Mouse (Mus musculus) midbrain, embryonic 16.5 days (tissue): ENCODE measurements around the gene Reln. TPM values are rescaled to one million over a fixed set of nuclear protein-coding genes. Genes with fewer than 3 reads are reported as not detected.

ENCODE experiments used
- ATAC-seq: fragments of 200-750 bp; cut with Nextera tagmentation; 2 replicates; pipeline ENCODE4 v1.8.0; 2017; ENCODE audit warnings: moderate TSS enrichment
- H3K27ac ChIP-seq: fragments of 300-500 bp; sonication (generic); 2 replicates; pipeline ENCODE4 v1.5.1; 2014; ENCODE audit warnings: mild to moderate bottlenecking, low read length, mixed read lengths
- H3K27me3 ChIP-seq: fragments of 300-500 bp; sonication (generic); 2 replicates; pipeline ENCODE4 v1.6.1; 2014; ENCODE audit warnings: low read depth, low read length, mixed read lengths; ENCODE audit not compliant: control insufficient read depth, insufficient read depth
- H3K36me3 ChIP-seq: fragments of 300-500 bp; sonication (generic); 2 replicates; pipeline ENCODE4 v1.6.1; 2014; ENCODE audit warnings: mild to moderate bottlenecking, low read length, moderate library complexity, mixed read lengths; ENCODE audit not compliant: control insufficient read depth, insufficient read depth
- H3K4me1 ChIP-seq: fragments of 300-500 bp; sonication (generic); 2 replicates; pipeline ENCODE4 v1.6.1; 2014; ENCODE audit warnings: mild to moderate bottlenecking, low read length, mixed read lengths; ENCODE audit not compliant: control insufficient read depth, insufficient read depth
- H3K4me2 ChIP-seq: fragments of 300-500 bp; sonication (generic); 2 replicates; pipeline ENCODE4 v1.6.1; 2014; ENCODE audit warnings: mild to moderate bottlenecking, low read length, mixed read lengths
- H3K4me3 ChIP-seq: fragments of 300-500 bp; sonication (generic); 2 replicates; pipeline ENCODE4 v1.5.1; 2014; ENCODE audit warnings: low read depth, mild to moderate bottlenecking, low read length, moderate library complexity, mixed read lengths
- H3K9ac ChIP-seq: fragments of 300-500 bp; sonication (generic); 2 replicates; pipeline ENCODE4 v1.6.1; 2014; ENCODE audit warnings: low read depth, low read length, mixed read lengths
- H3K9me3 ChIP-seq: fragments of 300-500 bp; sonication (generic); replicated peaks from 2 replicates; pipeline ENCODE4 v1.6.1; 2014; ENCODE audit warnings: mild to moderate bottlenecking, low read length, mixed read lengths; ENCODE audit not compliant: control insufficient read depth, poor library complexity, severe bottlenecking
- WGBS: fragments of 180-500 bp; shearing (Covaris S2); extraction: QIAGEN DNeasy Blood & Tissue Kit; methylation state at CpG from one replicate; pipeline ENCODE4 v1.1.7; 2014; 5-methylcytosine and 5-hydroxymethylcytosine counted together
- polyA plus RNA-seq: library from polyadenylated mRNA; unstranded; fragments of >200 nt; fragmentation: Nextera tagmentation; extraction: Ambion mirVana; gene quantifications from 2 replicates; pipeline ENCODE4 v1.2.1, GENCODE M21; 2015

Reln gene
- polyA plus RNA-seq, 1 experiment from 2014 or later = 39.5 TPM

DNA sequence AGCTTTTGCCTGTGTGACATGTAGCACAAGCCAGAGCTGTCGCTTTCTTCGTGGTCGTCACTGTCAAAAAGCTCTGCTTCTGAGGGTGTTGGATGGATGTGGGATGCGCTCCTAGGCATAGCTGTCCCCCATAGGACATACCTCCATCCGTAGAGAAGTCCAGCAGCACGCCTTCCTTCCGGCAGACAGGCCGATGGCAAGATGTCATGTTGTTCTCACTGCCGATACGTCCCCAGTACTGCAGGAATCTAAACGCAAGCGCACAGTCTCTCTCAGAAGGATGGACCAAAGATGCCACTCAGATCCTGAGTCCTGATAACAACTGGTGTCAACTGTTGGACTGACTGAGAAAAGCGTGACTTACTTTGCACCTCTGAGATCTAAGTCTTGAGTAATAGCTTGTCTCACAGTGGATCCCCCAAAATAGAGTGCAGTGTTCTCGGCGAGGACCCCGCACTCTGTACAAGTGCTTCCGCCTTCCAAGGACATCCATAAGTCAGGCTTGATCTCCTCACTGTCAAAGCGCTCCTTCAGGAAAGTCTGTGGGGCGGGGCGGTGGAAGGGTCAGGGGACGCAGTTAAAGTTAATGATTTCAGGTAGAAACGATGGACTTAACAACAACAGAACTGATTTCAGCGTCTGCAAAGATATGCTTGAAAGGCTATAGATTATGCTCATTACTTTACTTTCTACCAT, 431.5 kb downstream of the Reln start:
- WGBS = 88% methylated on average over 23 of the region's 23 CpGs
- Histone ChIP-seq H3K36me3 (no peaks in the 10 kb centered on the region), H3K4me3 (no peak overlapping the region), H3K9me3 (0 out of 2 replicates have a peak, but pooled peaks cover 2% of the 10 kb centered on the region), H3K4me1 (no peaks in the 10 kb centered on the region), H3K9ac (no peak overlapping the region), H3K27ac (no peak overlapping the region), H3K4me2 (no peak overlapping the region), H3K27me3 (no peaks in the 10 kb centered on the region)
- ATAC-seq = no peak

DNA sequence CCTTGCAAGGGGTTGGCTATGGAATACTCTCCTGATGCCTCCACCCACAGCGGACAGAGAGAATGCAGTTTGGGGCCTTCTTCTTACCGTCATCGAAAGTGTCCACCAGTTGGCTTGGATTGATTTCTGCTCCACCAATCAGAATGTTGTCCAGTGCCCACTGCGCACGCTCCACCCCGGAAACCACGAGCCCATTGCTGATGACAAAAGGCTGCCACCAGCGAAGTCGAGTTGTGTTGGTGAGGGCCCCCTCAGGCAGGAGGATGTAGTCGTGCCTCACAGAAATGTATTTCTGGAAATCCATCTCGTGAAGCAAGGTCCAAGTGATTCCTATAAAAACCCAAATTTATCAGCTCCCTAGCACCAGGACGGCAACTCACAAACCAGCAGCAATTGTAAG, 433.8 kb downstream of the Reln start:
- H3K4me1 ChIP-seq = no peaks in the 10 kb centered on the region
- no peak overlapping the region for H3K4me2 ChIP-seq
- H3K27ac ChIP-seq = no peak overlapping the region
- WGBS = 94% methylated on average over 12 of the region's 12 CpGs
- no peaks in the 10 kb centered on the region for H3K36me3 ChIP-seq
- no peaks in the 10 kb centered on the region for H3K9me3 ChIP-seq
- H3K4me3 ChIP-seq = no peak overlapping the region
- no peak for ATAC-seq
- no peak overlapping the region for H3K9ac ChIP-seq
- H3K27me3 ChIP-seq = no peaks in the 10 kb centered on the region

DNA sequence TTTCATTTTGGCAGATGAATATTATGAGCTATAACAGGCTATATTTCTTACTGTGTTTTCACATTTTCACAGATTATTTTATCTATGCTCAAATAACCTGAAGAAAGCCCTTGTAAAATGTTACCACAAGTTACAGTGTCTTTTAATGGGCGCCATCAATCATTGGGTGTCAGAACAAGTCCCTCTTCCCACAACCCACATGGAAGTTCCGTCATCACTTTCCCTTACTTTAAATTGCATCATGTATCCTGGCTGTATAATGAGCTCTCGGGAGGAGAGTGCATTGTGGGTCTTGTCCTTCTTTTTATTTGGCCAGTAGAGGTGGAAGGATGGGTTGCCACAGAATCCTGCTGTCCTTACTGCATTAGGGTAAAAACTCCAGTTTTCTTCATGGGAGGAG, 434.8 kb downstream of the Reln start:
- no peak for ATAC-seq

DNA sequence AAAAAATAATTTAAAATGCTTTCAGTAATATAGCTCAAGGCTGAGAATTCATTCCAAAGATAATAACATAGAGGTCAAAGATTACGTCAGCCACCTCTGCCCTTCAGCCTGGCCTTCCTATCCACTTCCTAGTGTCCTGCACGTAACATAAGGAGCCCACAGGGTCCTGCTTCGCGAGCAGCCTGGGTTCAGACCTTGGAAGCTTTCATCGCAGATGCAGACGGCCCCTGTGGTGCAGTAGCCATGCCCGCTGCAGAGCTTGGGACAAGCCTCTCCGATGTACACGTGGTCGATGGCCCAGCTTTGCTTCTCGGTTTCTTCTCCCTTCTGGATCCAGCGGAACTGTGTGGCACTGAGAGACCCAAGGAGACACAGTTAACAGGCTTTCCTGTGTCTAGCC, 443.1 kb downstream of the Reln start:
- Histone ChIP-seq H3K9ac (no peak overlapping the region), H3K27ac (no peak overlapping the region), H3K27me3 (no peaks in the 10 kb centered on the region), H3K36me3 (0 out of 2 replicates have a peak, but pooled peaks cover 2% of the 10 kb centered on the region), H3K4me2 (no peak overlapping the region), H3K4me3 (no peak overlapping the region), H3K4me1 (no peaks in the 10 kb centered on the region), H3K9me3 (no peaks in the 10 kb centered on the region)
- 71% methylated on average over 12 of the region's 12 CpGs for WGBS
- no peak for ATAC-seq

More for the DNA sequence above, 434.8 kb downstream of the Reln start:
- Histone ChIP-seq H3K9ac (no peak overlapping the region), H3K4me1 (no peaks in the 10 kb centered on the region), H3K27ac (no peak overlapping the region), H3K27me3 (no peaks in the 10 kb centered on the region), H3K4me3 (no peak overlapping the region), H3K36me3 (no peaks in the 10 kb centered on the region), H3K9me3 (no peaks in the 10 kb centered on the region), H3K4me2 (no peak overlapping the region)
- 95% methylated on average over 3 of the region's 3 CpGs for WGBS

DNA sequence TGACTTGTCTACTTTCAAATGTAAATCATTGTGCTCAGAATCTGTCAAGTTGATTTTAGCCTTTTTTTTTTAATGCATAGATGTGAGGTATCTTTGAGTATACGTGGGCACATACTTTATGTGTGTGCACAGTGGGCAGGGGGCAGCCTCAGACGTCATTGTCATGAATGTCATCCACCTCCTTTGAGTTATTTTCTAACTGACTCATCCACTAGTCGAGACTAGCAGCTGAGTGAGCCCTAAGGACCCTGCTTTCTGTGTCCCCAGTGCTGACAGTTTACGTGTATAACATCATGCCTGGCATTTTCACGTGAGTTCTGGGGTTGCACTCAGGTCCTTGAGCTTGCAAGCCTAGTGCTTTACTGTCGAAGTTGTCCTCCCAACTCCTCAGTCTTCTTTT, 443.6 kb downstream of the Reln start:
- WGBS = 79% methylated on average over 6 of the region's 6 CpGs

DNA sequence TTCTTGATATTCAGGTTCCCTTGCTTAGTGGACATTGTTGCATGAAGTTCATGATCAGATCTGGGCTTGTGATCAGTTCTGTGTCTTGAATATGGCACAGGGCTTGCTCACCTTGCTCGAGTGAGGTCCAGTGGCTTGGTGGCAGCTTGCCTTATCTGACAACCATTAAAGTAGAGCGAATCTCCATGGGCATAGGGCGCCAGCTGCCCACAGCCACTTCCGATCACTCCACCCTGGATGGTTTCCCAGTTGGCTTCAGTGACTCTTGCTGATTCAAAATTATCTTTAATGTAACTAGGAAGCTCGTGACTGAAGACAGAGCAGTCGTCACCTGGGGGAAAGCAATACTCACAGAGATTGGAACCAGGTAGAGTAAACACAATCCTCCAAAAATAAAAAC, 445.6 kb downstream of the Reln start:
- no peak overlapping the region for H3K27ac ChIP-seq
- no peak overlapping the region for H3K4me3 ChIP-seq
- H3K9me3 ChIP-seq = no peaks in the 10 kb centered on the region
- H3K4me2 ChIP-seq = no peak overlapping the region
- 85% methylated on average over 6 of the region's 6 CpGs for WGBS
- 0 out of 2 replicates have a peak, but pooled peaks cover 2% of the 10 kb centered on the region for H3K36me3 ChIP-seq
- no peaks in the 10 kb centered on the region for H3K4me1 ChIP-seq
- no peaks in the 10 kb centered on the region for H3K27me3 ChIP-seq
- H3K9ac ChIP-seq = no peak overlapping the region
- ATAC-seq = no peak

More for the DNA sequence above, 443.6 kb downstream of the Reln start:
- H3K4me1 ChIP-seq = no peaks in the 10 kb centered on the region
- no peak overlapping the region for H3K27ac ChIP-seq
- 0 out of 2 replicates have a peak, but pooled peaks cover 2% of the 10 kb centered on the region for H3K36me3 ChIP-seq
- no peak for ATAC-seq
- no peaks in the 10 kb centered on the region for H3K9me3 ChIP-seq
- H3K9ac ChIP-seq = no peak overlapping the region
- no peak overlapping the region for H3K4me2 ChIP-seq
- no peaks in the 10 kb centered on the region for H3K27me3 ChIP-seq
- H3K4me3 ChIP-seq = no peak overlapping the region

DNA sequence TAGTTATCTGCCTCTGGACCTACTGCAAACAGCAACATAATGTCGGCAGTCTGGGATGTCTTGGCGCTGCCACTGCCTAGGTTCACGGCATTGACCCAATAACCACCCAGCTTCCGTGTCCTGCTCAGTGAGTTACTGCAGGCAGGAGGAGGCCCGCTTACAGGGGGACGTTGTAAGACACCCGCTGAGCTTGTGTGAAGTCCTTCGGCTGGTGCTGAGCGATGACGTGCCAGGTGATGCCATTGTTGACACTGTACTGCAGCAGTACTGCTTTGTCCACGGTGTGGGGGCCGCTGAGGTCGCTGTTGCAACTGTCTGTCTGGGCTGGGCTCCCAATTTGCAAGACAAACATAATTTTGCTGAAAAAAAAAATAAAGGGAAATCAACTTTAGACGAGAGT, 447.9 kb downstream of the Reln start:
- WGBS = 74% methylated on average over 14 of the region's 14 CpGs

DNA sequence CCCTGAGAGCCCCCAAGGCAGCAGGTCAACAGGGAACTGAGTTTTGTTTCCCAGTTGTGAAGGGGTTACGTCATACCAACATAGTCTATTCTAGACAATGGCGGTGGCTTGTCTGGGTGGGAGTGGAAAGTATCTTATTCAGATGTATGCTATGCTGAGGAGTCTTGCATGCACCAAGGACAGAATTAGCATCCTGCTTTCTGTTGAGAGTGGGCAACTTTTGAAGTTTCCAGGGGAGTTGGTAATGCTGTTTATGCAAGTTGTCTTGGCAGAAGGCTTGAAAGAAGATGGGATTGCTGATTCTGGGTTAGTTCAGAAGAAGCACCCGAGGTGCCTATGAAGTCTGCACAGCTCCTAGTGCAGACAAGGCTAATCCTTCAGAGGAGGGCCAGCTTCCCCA, 450.3 kb downstream of the Reln start:
- Histone ChIP-seq H3K27ac (no peak overlapping the region), H3K4me2 (no peak overlapping the region), H3K27me3 (no peaks in the 10 kb centered on the region), H3K4me1 (no peaks in the 10 kb centered on the region), H3K36me3 (0 out of 2 replicates have a peak, but pooled peaks cover 2% of the 10 kb centered on the region), H3K4me3 (no peak overlapping the region), H3K9ac (no peak overlapping the region), H3K9me3 (no peaks in the 10 kb centered on the region)
- WGBS = 86% methylated on average over 3 of the region's 3 CpGs
- no peak for ATAC-seq

More for the DNA sequence above, 447.9 kb downstream of the Reln start:
- Histone ChIP-seq H3K36me3 (0 out of 2 replicates have a peak, but pooled peaks cover 2% of the 10 kb centered on the region), H3K27ac (no peak overlapping the region), H3K9me3 (no peaks in the 10 kb centered on the region), H3K4me2 (no peak overlapping the region), H3K9ac (no peak overlapping the region), H3K27me3 (no peaks in the 10 kb centered on the region), H3K4me3 (no peak overlapping the region), H3K4me1 (no peaks in the 10 kb centered on the region)
- ATAC-seq = no peak

DNA sequence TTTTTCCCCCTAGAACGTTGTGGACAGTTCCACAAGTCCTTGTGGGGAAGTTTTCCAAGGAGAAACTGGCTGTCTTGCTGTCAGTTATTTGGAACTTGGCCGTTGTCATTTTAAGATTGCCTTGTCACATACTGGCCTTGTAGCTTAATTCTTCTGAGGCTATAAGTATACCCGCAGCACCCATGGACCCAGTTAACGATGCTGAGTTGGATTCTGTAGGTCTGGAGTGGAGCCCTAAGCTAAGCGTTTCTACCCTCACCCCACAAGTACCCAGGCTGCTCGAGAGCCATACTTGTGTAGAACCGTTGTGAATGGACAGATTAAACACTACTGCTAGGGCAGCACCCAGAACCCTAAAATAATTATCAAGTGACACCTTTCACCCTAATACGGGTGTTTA, 477.8 kb downstream of the Reln start:
- Histone ChIP-seq H3K36me3 (no peaks in the 10 kb centered on the region), H3K27ac (peak overlapping the region; percentile 47; the same call in 1 of the 2 replicates), H3K27me3 (no peaks in the 10 kb centered on the region), H3K4me1 (peaks cover 6% of the 10 kb centered on the region; the same call in 1 of the 2 replicates), H3K9ac (peak overlapping the region; percentile 50; the same call in 1 of the 2 replicates), H3K4me3 (no peak overlapping the region), H3K9me3 (no peaks in the 10 kb centered on the region), H3K4me2 (peak overlapping the region; percentile 71)
- ATAC-seq = peak; percentile 54; the same call in 1 of the 2 replicates
- WGBS = 65% methylated on average over 8 of the region's 8 CpGs
